Mouse (Mus musculus) myocyte (in vitro differentiated cells): ENCODE results near the gene Tbccd1. TPM values are rescaled to one million over a fixed set of nuclear protein-coding genes. Genes with fewer than 3 reads are reported as not detected.

Experiments
- H3K27me3 ChIP-seq: one replicate; pipeline ENCODE4 v1.6.1; 2011; ENCODE audit not compliant: control insufficient read depth, insufficient read depth, insufficient read length
- H3K36me3 ChIP-seq: one replicate; pipeline ENCODE4 v1.6.1; 2011; ENCODE audit not compliant: control insufficient read depth, insufficient read depth
- H3K4me2 ChIP-seq: one replicate; pipeline ENCODE4 v1.6.1; 2011; ENCODE audit warnings: low read depth, control low read depth
- H3K4me3 ChIP-seq: one replicate; pipeline ENCODE4 v1.5.1; 2011; ENCODE audit warnings: mild to moderate bottlenecking, control low read depth, moderate library complexity
- H3K79me2 ChIP-seq: one replicate; pipeline ENCODE4 v1.6.1; 2011; ENCODE audit not compliant: control insufficient read depth, insufficient read depth
- H3ac ChIP-seq: one replicate; pipeline ENCODE4 v1.6.1; 2011; ENCODE audit not compliant: control insufficient read depth, insufficient read length
- CEBPB ChIP-seq: IDR thresholded peaks from 2 replicates; pipeline ENCODE4 v1.6.1; 2011; ENCODE audit warnings: mild to moderate bottlenecking, moderate library complexity; ENCODE audit not compliant: poor library complexity, insufficient read depth, severe bottlenecking
- E2F4 ChIP-seq: IDR thresholded peaks from one replicate; pipeline ENCODE4 v1.6.1; 2011; ENCODE audit warnings: mild to moderate bottlenecking, control low read depth, moderate library complexity; ENCODE audit not compliant: insufficient read depth
- MAX ChIP-seq: IDR thresholded peaks from one replicate; pipeline ENCODE4 v1.6.1; 2011; ENCODE audit warnings: low read depth, mild to moderate bottlenecking, control low read depth
- MYOD1 ChIP-seq, 3 experiments: IDR thresholded peaks; one replicate each; pipeline ENCODE4 v1.6.1; 2011; ENCODE audit warnings: control low read depth in 2 of 3, low read depth in 2 of 3, mild to moderate bottlenecking in 2 of 3, moderate library complexity in 1 of 3; ENCODE audit not compliant: insufficient read length in 2 of 3, control insufficient read depth in 1 of 3
- MYOG ChIP-seq, 3 experiments: IDR thresholded peaks; one replicate each; pipeline ENCODE4 v1.6.1; 2011; ENCODE audit warnings: control low read depth in 2 of 3, low read depth in 2 of 3, mild to moderate bottlenecking in 2 of 3; ENCODE audit not compliant: insufficient read length in 2 of 3, control insufficient read depth in 1 of 3, insufficient read depth in 1 of 3
- POLR2A ChIP-seq: IDR thresholded peaks from one replicate; pipeline ENCODE4 v1.6.1; 2011; ENCODE audit warnings: low read depth, mild to moderate bottlenecking, control low read depth, moderate library complexity; ENCODE audit not compliant: insufficient read length
- POLR2AphosphoS2 ChIP-seq: IDR thresholded peaks from one replicate; pipeline ENCODE4 v1.6.1; 2011; ENCODE audit warnings: low read depth, control low read depth; ENCODE audit not compliant: insufficient read length
- REST ChIP-seq: IDR thresholded peaks from one replicate; pipeline ENCODE4 v1.6.1; 2011; ENCODE audit warnings: mild to moderate bottlenecking, control low read depth, moderate library complexity; ENCODE audit not compliant: insufficient read depth, insufficient read length
- SRF ChIP-seq: IDR thresholded peaks from one replicate; pipeline ENCODE4 v1.6.1; 2011; ENCODE audit warnings: low read depth; ENCODE audit not compliant: control insufficient read depth, insufficient read length
- TCF12 ChIP-seq: IDR thresholded peaks from one replicate; pipeline ENCODE4 v1.6.1; 2011; ENCODE audit warnings: mild to moderate bottlenecking, control low read depth; ENCODE audit not compliant: poor library complexity, insufficient read depth, severe bottlenecking
- TCF3 ChIP-seq: IDR thresholded peaks from one replicate; pipeline ENCODE4 v1.6.1; 2011; ENCODE audit warnings: low read depth, control low read depth; ENCODE audit not compliant: insufficient read length
- USF1 ChIP-seq: IDR thresholded peaks from one replicate; pipeline ENCODE4 v1.6.1; 2011; ENCODE audit warnings: low read depth, mild to moderate bottlenecking, control low read depth, moderate library complexity
- polyA plus RNA-seq: library from polyadenylated mRNA; unstranded; fragments of >200 nt; fragmentation: generic; extraction: Trizol; gene quantifications from one replicate; pipeline ENCODE4 v1.2.1, GENCODE M21; 2012; ENCODE audit warnings: missing spikeins

The Tbccd1 gene
- polyA plus RNA-seq, 1 experiment, result 9.3 TPM

DNA sequence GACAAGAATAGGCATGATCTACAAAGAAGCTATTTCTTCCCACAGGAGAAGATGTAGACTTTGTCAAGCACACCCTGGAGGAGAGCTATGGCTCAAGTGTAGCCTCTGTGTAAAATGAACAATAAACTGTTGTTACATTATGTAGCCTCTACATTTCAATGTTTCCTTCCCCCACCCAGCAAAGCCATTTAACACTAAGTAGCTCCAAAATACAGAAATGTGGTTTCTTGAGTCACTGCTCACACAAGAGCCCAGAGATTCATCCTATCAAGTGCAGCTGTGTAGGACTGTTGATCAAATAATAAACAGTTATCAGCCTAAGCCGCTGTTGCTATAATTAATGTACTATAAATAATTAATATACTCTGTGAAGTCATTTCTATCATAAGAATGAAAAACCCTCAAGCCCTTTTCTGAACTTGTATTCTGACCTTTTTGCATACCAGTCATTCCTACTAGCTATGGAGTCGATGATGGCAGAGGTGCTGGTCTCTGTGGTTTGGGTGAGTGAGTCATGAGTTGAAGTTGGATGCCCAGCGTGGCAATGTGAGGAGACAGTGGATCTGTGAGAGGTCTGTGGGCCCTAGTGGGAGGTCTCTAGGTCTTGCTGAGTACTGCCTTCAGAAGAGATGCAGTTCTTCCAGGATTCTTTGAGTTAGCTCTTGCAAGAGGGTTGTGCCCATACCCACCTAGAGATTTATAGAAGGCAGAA is 18.2 kb downstream of the Tbccd1 start:
- H3ac ChIP-seq, result no peak overlapping the region
- H3K36me3 ChIP-seq, result no peaks in the 10 kb centered on the region
- peak overlapping the region; percentile 67 for H3K4me2 ChIP-seq
- H3K79me2 ChIP-seq, result no peaks in the 10 kb centered on the region
- no peak overlapping the region for H3K4me3 ChIP-seq
- no peak for TF ChIP-seq E2F4
- peak in 2 of 3 experiments; percentile 1 to 19 for TF ChIP-seq MYOG (IDR thresholded peaks at IDR 0.05; ENCODE audit: control insufficient read depth in 1 of 3, insufficient read depth in 1 of 3, insufficient read length in 2 of 3, low read depth in 2 of 3)
- no peaks in the 10 kb centered on the region for H3K27me3 ChIP-seq

DNA sequence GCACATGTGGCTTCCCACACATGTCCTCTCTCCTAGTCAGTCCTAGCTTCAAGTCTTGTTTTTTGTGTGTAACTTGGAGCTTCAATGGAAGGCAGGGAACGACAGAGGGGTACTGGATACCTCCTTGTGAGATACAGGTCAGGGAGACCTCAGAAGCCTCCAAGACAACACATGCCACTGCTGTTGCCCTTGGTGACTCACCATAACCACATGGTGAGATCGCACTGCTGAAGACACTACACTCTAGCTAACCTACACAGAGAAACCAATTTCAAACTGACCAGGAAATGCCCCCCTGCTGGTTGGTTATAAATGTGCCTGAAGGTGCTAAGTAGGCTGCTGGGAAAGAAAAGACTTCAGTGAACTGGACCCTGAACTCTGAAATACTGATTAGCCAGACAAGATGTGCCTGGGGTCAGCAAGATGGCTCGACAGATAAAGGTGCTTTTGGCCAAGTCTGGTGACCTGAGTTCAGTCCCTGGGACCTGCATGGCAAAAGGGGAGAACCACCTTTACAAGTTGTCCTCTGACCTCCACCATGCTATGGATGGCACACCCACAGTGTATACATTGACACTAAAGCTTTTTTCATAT is 24.4 kb downstream of the Tbccd1 start:
- H3K27me3 ChIP-seq, result no peaks in the 10 kb centered on the region
- no peaks in the 10 kb centered on the region for H3K79me2 ChIP-seq
- H3K36me3 ChIP-seq, result no peaks in the 10 kb centered on the region
- H3ac ChIP-seq, result no peak overlapping the region
- no peak overlapping the region for H3K4me2 ChIP-seq
- TF ChIP-seq POLR2A, result no peak
- no peak overlapping the region for H3K4me3 ChIP-seq

DNA sequence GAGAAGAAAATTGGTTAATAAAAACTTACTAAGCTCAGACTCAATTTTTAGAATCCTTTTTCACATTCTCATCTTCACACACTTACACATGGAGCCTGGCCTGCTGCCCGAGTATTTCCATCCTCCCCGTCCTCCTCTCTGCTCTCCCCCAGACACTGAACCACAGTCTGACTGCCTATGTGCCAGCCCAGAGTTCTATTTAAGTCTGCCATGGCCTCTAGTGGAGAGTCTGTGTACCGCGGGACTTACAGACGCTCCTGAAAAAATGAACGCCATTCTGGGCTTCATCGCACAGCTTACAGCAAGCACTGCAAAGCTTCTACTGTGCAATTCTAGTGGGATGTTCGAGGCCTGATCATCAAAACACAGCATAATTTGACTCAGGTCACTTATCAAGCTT is 36.7 kb downstream of the Tbccd1 start:
- Histone ChIP-seq H3K4me2 (no peak overlapping the region), H3K36me3 (peaks cover 5% of the 10 kb centered on the region), H3ac (no peak overlapping the region), H3K27me3 (no peaks in the 10 kb centered on the region), H3K4me3 (no peak overlapping the region), H3K79me2 (no peaks in the 10 kb centered on the region)
- no peak for TF ChIP-seq POLR2A
- no peak for TF ChIP-seq MAX
- TF ChIP-seq MYOG (IDR thresholded peaks at IDR 0.05; ENCODE audit: control insufficient read depth in 1 of 3, insufficient read depth in 1 of 3, insufficient read length in 2 of 3, low read depth in 2 of 3), result no peak
- no peak for TF ChIP-seq CEBPB
- no peak for TF ChIP-seq MYOD1 (IDR thresholded peaks at IDR 0.05; ENCODE audit: control insufficient read depth in 1 of 3, insufficient read length in 2 of 3, low read depth in 2 of 3)
- no peak for TF ChIP-seq SRF
- no peak for TF ChIP-seq TCF3
- no peak for TF ChIP-seq POLR2AphosphoS2
- TF ChIP-seq E2F4, result no peak
- TF ChIP-seq TCF12, result no peak
- no peak for TF ChIP-seq USF1
- no peak for TF ChIP-seq REST

DNA sequence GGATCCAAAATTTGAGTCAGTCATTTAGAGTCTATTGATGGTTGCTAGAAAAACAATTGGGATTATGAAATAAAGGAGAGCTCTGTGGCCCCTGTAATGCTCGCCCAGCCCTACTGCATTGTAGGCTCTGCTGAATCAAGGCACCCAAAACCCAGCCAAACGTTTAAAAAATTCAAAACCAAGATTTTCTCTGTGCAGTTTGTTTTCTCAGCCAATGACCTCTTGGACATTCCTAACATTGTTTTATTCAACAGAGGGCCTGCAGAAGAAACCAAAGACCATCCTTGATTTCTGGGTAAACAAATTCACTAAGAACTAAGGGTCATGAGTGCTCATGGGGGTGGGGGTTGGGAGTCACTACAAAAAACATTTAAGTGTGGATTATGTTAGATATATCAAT is 46.0 kb downstream of the Tbccd1 start, which contains the start of gene Crygs:
Crygs (minus strand) TSS at position 101 of the 400 bp plus-strand sequence.
- no peaks in the 10 kb centered on the region for H3K36me3 ChIP-seq
- TF ChIP-seq TCF12 (no peak), CEBPB (no peak), SRF (no peak), REST (no peak), POLR2A (no peak), POLR2AphosphoS2 (no peak), MYOD1 (IDR thresholded peaks at IDR 0.05; ENCODE audit: control insufficient read depth in 1 of 3, insufficient read length in 2 of 3, low read depth in 2 of 3) (no peak), USF1 (no peak), MYOG (IDR thresholded peaks at IDR 0.05; ENCODE audit: control insufficient read depth in 1 of 3, insufficient read depth in 1 of 3, insufficient read length in 2 of 3, low read depth in 2 of 3) (no peak)
- no peaks in the 10 kb centered on the region for H3K79me2 ChIP-seq
- H3K27me3 ChIP-seq, result no peaks in the 10 kb centered on the region
- no peak within 1 kb of the TSS for H3K4me3 ChIP-seq
- H3ac ChIP-seq, result no peak within 1 kb of the TSS
- no peak within 1 kb of the TSS for H3K4me2 ChIP-seq

DNA sequence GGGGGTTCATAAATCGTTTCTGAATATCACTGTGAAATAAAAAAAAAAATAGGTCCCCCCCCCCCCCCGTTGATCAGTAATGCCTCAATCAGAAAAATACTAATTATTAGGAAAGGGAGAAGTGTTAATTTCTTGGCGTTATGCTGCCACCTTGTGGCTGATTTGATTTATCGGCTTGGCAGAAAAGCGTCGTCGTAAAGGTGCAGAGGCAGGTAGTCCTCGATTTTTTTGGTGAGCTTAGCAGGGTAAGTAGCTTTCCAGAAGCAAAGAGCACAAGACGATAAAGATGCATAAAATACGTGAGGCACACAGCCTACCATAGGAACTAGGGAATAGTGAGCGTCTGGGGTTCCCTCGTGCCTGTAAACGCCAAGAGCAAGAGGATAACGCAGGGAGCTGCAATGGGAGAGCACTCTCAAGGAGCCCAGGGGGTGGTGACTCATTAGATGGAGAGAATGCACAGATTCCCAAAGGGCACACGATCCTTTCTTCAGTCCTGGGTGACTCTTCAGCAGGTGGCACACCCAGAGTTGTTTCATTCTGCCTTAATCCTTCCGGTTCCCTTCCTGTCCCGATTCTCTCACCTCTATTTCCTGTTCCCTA is 49.9 kb downstream of the Tbccd1 start:
- H3K27me3 ChIP-seq, result peaks cover 11% of the 10 kb centered on the region
- H3K4me3 ChIP-seq, result no peak overlapping the region
- H3K36me3 ChIP-seq, result no peaks in the 10 kb centered on the region
- TF ChIP-seq E2F4 (no peak), SRF (no peak), MYOD1 (IDR thresholded peaks at IDR 0.05; ENCODE audit: control insufficient read depth in 1 of 3, insufficient read length in 2 of 3, low read depth in 2 of 3) (no peak), POLR2A (no peak), MAX (no peak), REST (no peak), POLR2AphosphoS2 (no peak), TCF12 (no peak), MYOG (IDR thresholded peaks at IDR 0.05; ENCODE audit: control insufficient read depth in 1 of 3, insufficient read depth in 1 of 3, insufficient read length in 2 of 3, low read depth in 2 of 3) (no peak), TCF3 (no peak), CEBPB (no peak), USF1 (no peak)
- H3K4me2 ChIP-seq, result peak overlapping the region; percentile 22
- no peak overlapping the region for H3ac ChIP-seq
- no peaks in the 10 kb centered on the region for H3K79me2 ChIP-seq
